Mouse (Mus musculus) stomach, embryonic 14.5 days (tissue): ENCODE measurements around the gene Ccdc142. TPM values are rescaled to one million over a fixed set of nuclear protein-coding genes. Genes with fewer than 3 reads are reported as not detected.

Experiments used
- ATAC-seq: fragments of 200-750 bp; cut with Nextera tagmentation; 2 replicates; pipeline ENCODE4 v1.8.0; 2017; ENCODE audit warnings: low read depth, moderate TSS enrichment; ENCODE audit not compliant: insufficient number of reproducible peaks, insufficient read depth, low FRiP score
- H3K27ac ChIP-seq: fragments of 300-500 bp; sonication (generic); 2 replicates; pipeline ENCODE4 v1.5.1; 2014; ENCODE audit warnings: mild to moderate bottlenecking, low read length, moderate library complexity, mixed read lengths
- H3K27me3 ChIP-seq: fragments of 300-500 bp; sonication (generic); 2 replicates; pipeline ENCODE4 v1.6.1; 2014; ENCODE audit warnings: low read length, control low read depth, mixed read lengths; ENCODE audit not compliant: control insufficient read depth, insufficient read depth
- H3K36me3 ChIP-seq: fragments of 300-500 bp; sonication (generic); 2 replicates; pipeline ENCODE4 v1.6.1; 2014; ENCODE audit warnings: mild to moderate bottlenecking, control low read depth, low read length, moderate library complexity, mixed read lengths; ENCODE audit not compliant: control insufficient read depth, insufficient read depth
- H3K4me1 ChIP-seq: fragments of 300-500 bp; sonication (generic); 2 replicates; pipeline ENCODE4 v1.6.1; 2014; ENCODE audit warnings: low read length, control low read depth, mixed read lengths; ENCODE audit not compliant: control insufficient read depth, insufficient read depth
- H3K4me2 ChIP-seq: fragments of 300-500 bp; sonication (generic); replicated peaks from 2 replicates; pipeline ENCODE4 v1.6.1; 2014; ENCODE audit warnings: low read depth, low read length, control low read depth
- H3K4me3 ChIP-seq: fragments of 300-500 bp; sonication (generic); 2 replicates; pipeline ENCODE4 v1.5.1; 2014; ENCODE audit warnings: low read depth, low read length, control low read depth
- H3K9ac ChIP-seq: fragments of 300-500 bp; sonication (generic); replicated peaks from 2 replicates; pipeline ENCODE4 v1.6.1; 2014; ENCODE audit warnings: low read depth, mild to moderate bottlenecking, control low read depth, low read length, moderate library complexity, mixed read lengths
- H3K9me3 ChIP-seq: fragments of 300-500 bp; sonication (generic); 2 replicates; pipeline ENCODE4 v1.6.1; 2016; ENCODE audit warnings: low read depth, low read length, control low read depth; ENCODE audit not compliant: control insufficient read depth
- WGBS: fragments of 180-500 bp; shearing (Covaris S2); extraction: QIAGEN DNeasy Blood & Tissue Kit; methylation state at CpG from one replicate; pipeline ENCODE4 v1.1.7; 2014; 5-methylcytosine and 5-hydroxymethylcytosine counted together
- polyA plus RNA-seq: library from polyadenylated mRNA; unstranded; fragments of >200 nt; fragmentation: Nextera tagmentation; extraction: Ambion mirVana; gene quantifications from 2 replicates; pipeline ENCODE4 v1.2.1, GENCODE M21; 2014

Gene Ccdc142
- polyA plus RNA-seq, 1 experiment from 2014 or later: 3.5 TPM

DNA sequence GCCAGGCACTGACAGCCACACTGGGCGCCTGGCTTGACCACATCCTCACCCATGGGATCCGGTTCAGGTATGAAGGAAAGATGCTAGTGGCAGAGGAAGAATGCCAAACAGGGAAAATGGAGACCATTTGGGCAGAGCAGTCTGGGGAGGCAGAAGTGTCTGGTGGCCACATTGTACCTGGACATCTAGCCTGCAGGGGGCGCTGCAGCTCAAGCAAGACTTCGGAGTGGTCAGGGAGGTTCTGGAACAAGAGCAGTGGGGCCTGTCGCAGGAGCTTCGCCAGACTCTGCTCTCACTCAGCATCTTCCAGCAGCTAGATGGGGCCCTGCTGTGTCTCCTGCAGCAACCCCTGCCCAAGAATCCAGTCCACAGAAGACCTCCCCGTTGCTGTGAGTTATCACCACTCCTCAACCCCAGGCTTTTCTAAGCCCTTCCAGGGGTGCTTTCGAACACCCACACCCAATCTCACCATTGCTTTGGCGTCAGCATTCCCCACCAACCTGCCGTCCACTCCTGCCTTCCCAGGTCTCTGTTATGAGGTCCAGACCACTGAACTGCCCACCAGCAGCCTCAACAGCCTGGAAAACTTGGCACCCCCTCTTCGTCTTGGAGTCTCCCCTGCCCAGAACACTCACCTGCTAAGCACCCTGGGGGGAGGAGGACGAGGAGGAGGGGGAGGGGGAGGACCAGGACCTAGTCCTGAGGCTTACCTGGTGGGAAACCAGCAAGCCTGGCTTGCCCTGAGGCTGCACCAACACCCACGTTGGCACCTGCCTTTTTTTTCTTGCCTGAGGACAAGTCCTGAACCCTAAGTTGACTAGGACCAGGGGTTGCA is 6.4 kb downstream of the Ccdc142 start:
- H3K4me1 ChIP-seq: peaks cover 22% of the 10 kb centered on the region
- peak overlapping the region; percentile 94; the same call in 1 of the 2 replicates for H3K9ac ChIP-seq
- WGBS: 36% methylated on average over 13 of the region's 13 CpGs
- 0 out of 2 replicates have a peak, but pooled peaks have one; percentile 31 for ATAC-seq
- no peak overlapping the region for H3K27ac ChIP-seq
- H3K36me3 ChIP-seq: peaks cover 4% of the 10 kb centered on the region; the same call in 1 of the 2 replicates
- no peaks in the 10 kb centered on the region for H3K27me3 ChIP-seq
- H3K4me2 ChIP-seq: peak overlapping the region; percentile 87
- no peaks in the 10 kb centered on the region for H3K9me3 ChIP-seq
- H3K4me3 ChIP-seq: peak overlapping the region; percentile 96; the same call in 1 of the 2 replicates

GRCm38 (mm10) chr6:83108762-83109668 is 7.6 kb downstream of the Ccdc142 start, which contains the start of gene Mrpl53:
TSS of gene Mrpl53 (plus strand) at chr6:83109040.
- H3K27me3 ChIP-seq: no peaks in the 10 kb centered on the region
- H3K27ac ChIP-seq: peak within 1 kb of the TSS; percentile 78
- peaks cover 17% of the 10 kb centered on the region for H3K4me1 ChIP-seq
- peak within 1 kb of the TSS; percentile 96 for H3K4me3 ChIP-seq
- under 1% methylated on average over 76 of the region's 76 CpGs for WGBS
- peak; percentile 83 for ATAC-seq
- no peaks in the 10 kb centered on the region for H3K9me3 ChIP-seq
- H3K36me3 ChIP-seq: peaks cover 4% of the 10 kb centered on the region; the same call in 1 of the 2 replicates
- H3K4me2 ChIP-seq: peak within 1 kb of the TSS; percentile 87
- H3K9ac ChIP-seq: peak within 1 kb of the TSS; percentile 94

DNA sequence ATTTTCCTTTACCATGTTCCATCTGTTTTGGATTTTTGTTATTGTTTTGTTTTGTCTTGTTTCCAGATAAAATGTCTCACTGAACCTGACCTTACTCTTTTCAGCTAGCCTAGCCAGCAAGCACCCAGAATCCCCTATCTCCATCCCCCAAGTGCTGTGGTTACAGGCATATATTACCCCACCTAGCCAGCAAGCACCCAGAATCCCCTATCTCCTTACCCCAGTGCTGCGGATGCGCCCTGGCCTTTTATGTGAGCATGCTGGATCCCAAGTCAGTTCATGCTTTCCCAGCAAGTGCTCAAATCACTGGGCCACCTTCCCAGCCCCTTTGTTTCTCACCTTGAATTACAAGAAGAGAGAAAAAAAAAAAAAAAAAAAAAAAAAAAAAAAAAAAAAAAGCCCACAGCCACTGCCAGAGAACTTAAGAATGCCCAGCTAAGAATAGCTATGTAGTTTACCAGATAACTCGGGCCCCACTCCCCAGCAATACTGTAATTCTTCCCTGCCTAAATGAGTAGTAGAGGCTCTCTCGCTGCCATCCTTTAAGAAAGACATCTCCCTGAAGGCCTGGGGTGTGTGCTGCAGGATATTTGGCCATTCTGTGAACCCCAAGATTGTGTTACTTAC is 10.2 kb downstream of the Ccdc142 start:
- H3K27me3 ChIP-seq: no peaks in the 10 kb centered on the region
- H3K9me3 ChIP-seq: no peaks in the 10 kb centered on the region
- H3K27ac ChIP-seq: no peak overlapping the region
- no peak overlapping the region for H3K4me2 ChIP-seq
- no peak overlapping the region for H3K4me3 ChIP-seq
- no peak overlapping the region for H3K9ac ChIP-seq
- H3K36me3 ChIP-seq: peaks cover 4% of the 10 kb centered on the region; the same call in 1 of the 2 replicates
- 87% methylated on average over 4 of the region's 4 CpGs for WGBS
- peaks cover 26% of the 10 kb centered on the region for H3K4me1 ChIP-seq
- no peak for ATAC-seq

- ATAC-seq: peak; percentile 93
- Histone ChIP-seq H3K4me2 (peak within 1 kb of the TSS; percentile 94), H3K36me3 (peaks cover 25% of the 10 kb centered on the region), H3K27ac (peak within 1 kb of the TSS; percentile 77), H3K9me3 (no peaks in the 10 kb centered on the region), H3K4me3 (peak within 1 kb of the TSS; percentile 65), H3K4me1 (peaks cover 22% of the 10 kb centered on the region), H3K27me3 (no peaks in the 10 kb centered on the region), H3K9ac (peak within 1 kb of the TSS; percentile 71)
- whole genome bisulfite sequencing: under 1% methylated on average over 57 of the region's 58 CpGs
Observed at GRCm38 (mm10) chr6:83115011-83115671, 13.7 kb downstream of the Ccdc142 start, which contains the start of gene Mogs. TSS of gene Mogs (plus strand) at chr6:83115496.

- WGBS: 2% methylated on average over 46 of the region's 48 CpGs
- peak overlapping the region; percentile 71 for H3K9ac ChIP-seq
- peak overlapping the region; percentile 65 for H3K4me3 ChIP-seq
- peak; percentile 18; the same call in 1 of the 2 replicates for ATAC-seq
- peak overlapping the region; percentile 94 for H3K4me2 ChIP-seq
- no peaks in the 10 kb centered on the region for H3K9me3 ChIP-seq
- H3K27ac ChIP-seq: peak overlapping the region; percentile 77
- H3K36me3 ChIP-seq: peaks cover 25% of the 10 kb centered on the region
- H3K4me1 ChIP-seq: peaks cover 25% of the 10 kb centered on the region
- H3K27me3 ChIP-seq: no peaks in the 10 kb centered on the region
Observed at GRCm38 (mm10) chr6:83115682-83116372, 14.4 kb downstream of the Ccdc142 start.

DNA sequence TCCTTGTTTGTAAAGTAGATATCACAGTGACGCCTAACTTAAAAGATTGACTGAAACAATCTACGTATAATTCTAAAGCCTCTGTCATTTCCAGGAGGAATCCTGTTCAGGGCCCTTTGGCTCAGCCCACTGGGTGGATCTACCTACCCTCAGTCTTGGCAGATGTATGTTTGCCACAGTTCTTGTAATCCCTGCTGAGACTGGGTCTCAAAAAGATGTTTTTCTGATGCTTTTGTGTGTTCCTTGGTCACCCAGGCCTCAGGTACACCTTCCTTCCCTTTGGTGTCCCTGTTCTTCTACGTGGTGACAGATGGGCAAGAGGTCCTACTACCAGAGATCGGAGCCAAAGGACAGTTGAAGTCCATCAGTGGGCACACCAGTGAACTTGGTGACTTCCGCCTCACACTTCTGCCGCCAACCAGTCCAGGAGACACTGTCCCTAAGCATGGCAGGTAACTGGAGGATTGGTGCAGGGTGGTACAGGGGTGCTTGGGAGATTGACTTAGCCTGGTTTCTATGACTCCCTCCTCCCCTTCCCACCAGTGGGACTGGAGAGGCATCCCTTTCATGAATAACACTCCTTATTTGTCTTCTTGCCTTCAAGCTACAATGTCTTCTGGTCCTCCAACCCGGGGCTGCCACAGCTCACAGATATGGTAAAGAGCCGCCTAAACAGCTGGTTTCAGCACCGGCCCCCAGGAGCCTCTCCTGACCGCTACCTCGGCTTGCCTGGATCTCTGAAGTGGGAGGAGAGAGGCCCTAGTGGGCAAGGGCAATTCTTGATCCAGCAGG is 15.2 kb downstream of the Ccdc142 start:
- no peak overlapping the region for H3K27ac ChIP-seq
- H3K36me3 ChIP-seq: peaks cover 25% of the 10 kb centered on the region
- H3K27me3 ChIP-seq: no peaks in the 10 kb centered on the region
- H3K4me3 ChIP-seq: peak overlapping the region; percentile 65
- H3K4me2 ChIP-seq: peak overlapping the region; percentile 94
- H3K4me1 ChIP-seq: peaks cover 25% of the 10 kb centered on the region
- WGBS: 71% methylated on average over 11 of the region's 11 CpGs
- no peak for ATAC-seq
- no peaks in the 10 kb centered on the region for H3K9me3 ChIP-seq
- peak overlapping the region; percentile 71; the same call in 1 of the 2 replicates for H3K9ac ChIP-seq

GRCm38 (mm10) chr6:83117165-83117438 is 15.7 kb downstream of the Ccdc142 start:
- no peak overlapping the region for H3K9ac ChIP-seq
- H3K4me3 ChIP-seq: no peak overlapping the region
- H3K27me3 ChIP-seq: no peaks in the 10 kb centered on the region
- no peak for ATAC-seq
- H3K4me2 ChIP-seq: no peak overlapping the region
- H3K36me3 ChIP-seq: peaks cover 22% of the 10 kb centered on the region
- no peaks in the 10 kb centered on the region for H3K9me3 ChIP-seq
- WGBS: 87% methylated on average over 4 of the region's 4 CpGs
- peaks cover 25% of the 10 kb centered on the region for H3K4me1 ChIP-seq
- no peak overlapping the region for H3K27ac ChIP-seq
